Mouse (Mus musculus): Measurements from ENCODE around the gene Paip2b.

- no peak for TF ChIP-seq CTCF (conservative IDR thresholded peaks at IDR 0.05; ENCODE audit: low read length)
- TF ChIP-seq NANOG (IDR thresholded peaks at IDR 0.05; ENCODE audit: borderline replicate concordance, low read length), result no peak
Observed at GRCm38 (mm10) chr6:83788554-83788953, 43.0 kb downstream of the Paip2b start.

Measured in E14TG2a.4 (cell line).